Mouse (Mus musculus): ENCODE data around the gene Nufip1. TPM values are rescaled to one million over a fixed set of nuclear protein-coding genes. Genes with fewer than 3 reads are reported as not detected.

The Nufip1 gene
- polyA plus RNA-seq, 2 experiments, result 9.9 to 13.8 TPM

DNA sequence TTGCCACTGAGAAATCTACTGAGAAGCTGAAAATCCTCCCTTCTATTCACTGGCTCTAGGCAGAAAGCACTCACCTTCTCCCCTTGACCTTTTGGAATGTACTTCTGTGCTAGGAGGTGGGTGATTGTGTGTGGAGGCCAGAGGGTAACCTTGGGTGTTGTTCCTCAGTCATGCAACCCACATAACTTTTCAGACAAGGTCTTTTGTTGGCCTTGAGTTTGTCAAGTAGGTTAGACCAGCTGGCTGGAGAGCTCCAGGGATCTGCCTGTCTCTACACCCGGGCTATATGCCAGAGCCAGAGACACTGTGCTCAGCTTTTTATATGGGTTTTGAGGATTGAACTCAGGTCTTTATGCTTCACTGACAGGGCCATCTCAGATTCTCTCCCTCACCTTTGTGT, 36.5 kb upstream of the Nufip1 start:
- H3K9ac ChIP-seq (ENCODE audit: low read depth, low read length, severe bottlenecking), result no peak overlapping the region
- 82% methylated on average over 1 of the region's 1 CpGs for WGBS

GRCm38 (mm10) chr14:76075721-76076120, 35.0 kb upstream of the Nufip1 start:
- ATAC-seq (ENCODE audit: low FRiP score, low read depth) (no peak), DNase-seq (ENCODE audit: low spot score) (no peak)
- 53% methylated on average over 4 of the region's 4 CpGs for WGBS
- no peak overlapping the region for H3K9ac ChIP-seq (ENCODE audit: low read depth, low read length, severe bottlenecking)
- no peak overlapping the region for H3K27ac ChIP-seq (replicated peaks; ENCODE audit: low read depth, low read length)
- no peak overlapping the region for H3K4me3 ChIP-seq (replicated peaks; ENCODE audit: low read length)
- H3K27me3 ChIP-seq (ENCODE audit: control insufficient read depth, insufficient read depth, low read length), result no peaks in the 10 kb centered on the region
- H3K9me3 ChIP-seq (ENCODE audit: control insufficient read depth, low read length), result no peaks in the 10 kb centered on the region
- no peaks in the 10 kb centered on the region for H3K4me1 ChIP-seq (ENCODE audit: control insufficient read depth, insufficient read depth, low read length)
- H3K36me3 ChIP-seq (ENCODE audit: control insufficient read depth, insufficient read depth, low read length), result no peaks in the 10 kb centered on the region
- no peak for TF ChIP-seq POLR2A (IDR thresholded peaks at IDR 0.05; ENCODE audit: borderline replicate concordance, extremely low read depth, insufficient read depth, insufficient read length)
- no peak overlapping the region for H3K4me2 ChIP-seq (replicated peaks; ENCODE audit: low read depth, low read length, severe bottlenecking)

More for the DNA sequence above, 36.5 kb upstream of the Nufip1 start:
- H3K4me3 ChIP-seq (replicated peaks; ENCODE audit: low read length), result no peak overlapping the region
- no peaks in the 10 kb centered on the region for H3K9me3 ChIP-seq (ENCODE audit: control insufficient read depth, low read length)
- H3K36me3 ChIP-seq (ENCODE audit: control insufficient read depth, insufficient read depth, low read length), result no peaks in the 10 kb centered on the region
- H3K27ac ChIP-seq (replicated peaks; ENCODE audit: low read depth, low read length), result no peak overlapping the region
- H3K4me2 ChIP-seq (replicated peaks; ENCODE audit: low read depth, low read length, severe bottlenecking), result no peak overlapping the region
- no peak for DNase-seq (ENCODE audit: low spot score)
- H3K27me3 ChIP-seq (ENCODE audit: control insufficient read depth, insufficient read depth, low read length), result no peaks in the 10 kb centered on the region
- ATAC-seq (ENCODE audit: low FRiP score, low read depth), result no peak
- peaks cover 6% of the 10 kb centered on the region; the same call in 1 of the 2 replicates for H3K4me1 ChIP-seq (ENCODE audit: control insufficient read depth, insufficient read depth, low read length)
- TF ChIP-seq POLR2A (IDR thresholded peaks at IDR 0.05; ENCODE audit: borderline replicate concordance, extremely low read depth, insufficient read depth, insufficient read length), result no peak

- Histone ChIP-seq H3K4me2 (replicated peaks; ENCODE audit: low read depth, low read length, severe bottlenecking) (no peak overlapping the region), H3K9me3 (ENCODE audit: control insufficient read depth, low read length) (no peaks in the 10 kb centered on the region), H3K4me3 (replicated peaks; ENCODE audit: low read length) (no peak overlapping the region), H3K4me1 (ENCODE audit: control insufficient read depth, insufficient read depth, low read length) (no peaks in the 10 kb centered on the region), H3K9ac (ENCODE audit: low read depth, low read length, severe bottlenecking) (no peak overlapping the region), H3K36me3 (ENCODE audit: control insufficient read depth, insufficient read depth, low read length) (no peaks in the 10 kb centered on the region), H3K27me3 (ENCODE audit: control insufficient read depth, insufficient read depth, low read length) (no peaks in the 10 kb centered on the region), H3K27ac (replicated peaks; ENCODE audit: low read depth, low read length) (no peak overlapping the region)
- WGBS, result 58% methylated on average over 4 of the region's 4 CpGs
- TF ChIP-seq POLR2A (IDR thresholded peaks at IDR 0.05; ENCODE audit: borderline replicate concordance, extremely low read depth, insufficient read depth, insufficient read length), result no peak
- DNase-seq (ENCODE audit: low spot score), result no peak
- ATAC-seq (ENCODE audit: low FRiP score, low read depth), result no peak
Measured at GRCm38 (mm10) chr14:76076602-76077001, 34.1 kb upstream of the Nufip1 start.

DNA sequence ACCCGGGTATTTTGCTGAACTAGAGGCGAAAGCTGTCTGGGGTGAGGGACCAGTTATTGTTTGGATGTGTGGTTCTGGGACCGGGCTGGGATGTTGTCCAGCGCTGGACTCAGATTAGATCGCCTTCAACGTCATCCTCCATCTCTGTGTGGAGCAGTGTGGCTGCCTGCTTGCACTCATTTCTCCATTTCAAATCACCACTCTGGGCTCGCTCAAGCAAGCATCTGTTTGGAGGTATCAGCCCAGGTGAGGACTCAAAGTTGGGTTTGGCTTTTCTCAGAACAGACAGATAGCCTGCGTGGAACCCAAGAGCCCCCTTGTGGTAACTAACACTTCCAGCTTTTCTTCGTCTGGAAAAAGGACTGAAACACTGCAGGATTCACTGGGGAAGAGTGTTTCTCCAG, 33.6 kb upstream of the Nufip1 start:
- ATAC-seq (ENCODE audit: low FRiP score, low read depth) (peak; percentile 62; the same call in 1 of the 2 replicates), DNase-seq (ENCODE audit: low spot score) (peak; percentile 65)
- Histone ChIP-seq H3K36me3 (ENCODE audit: control insufficient read depth, insufficient read depth, low read length) (no peaks in the 10 kb centered on the region), H3K9ac (ENCODE audit: low read depth, low read length, severe bottlenecking) (no peak overlapping the region), H3K27ac (replicated peaks; ENCODE audit: low read depth, low read length) (no peak overlapping the region), H3K4me3 (replicated peaks; ENCODE audit: low read length) (no peak overlapping the region), H3K4me1 (ENCODE audit: control insufficient read depth, insufficient read depth, low read length) (no peaks in the 10 kb centered on the region), H3K4me2 (replicated peaks; ENCODE audit: low read depth, low read length, severe bottlenecking) (no peak overlapping the region), H3K27me3 (ENCODE audit: control insufficient read depth, insufficient read depth, low read length) (no peaks in the 10 kb centered on the region), H3K9me3 (ENCODE audit: control insufficient read depth, low read length) (no peaks in the 10 kb centered on the region)
- no peak for TF ChIP-seq POLR2A (IDR thresholded peaks at IDR 0.05; ENCODE audit: borderline replicate concordance, extremely low read depth, insufficient read depth, insufficient read length)
- 49% methylated on average over 9 of the region's 9 CpGs for WGBS

DNA sequence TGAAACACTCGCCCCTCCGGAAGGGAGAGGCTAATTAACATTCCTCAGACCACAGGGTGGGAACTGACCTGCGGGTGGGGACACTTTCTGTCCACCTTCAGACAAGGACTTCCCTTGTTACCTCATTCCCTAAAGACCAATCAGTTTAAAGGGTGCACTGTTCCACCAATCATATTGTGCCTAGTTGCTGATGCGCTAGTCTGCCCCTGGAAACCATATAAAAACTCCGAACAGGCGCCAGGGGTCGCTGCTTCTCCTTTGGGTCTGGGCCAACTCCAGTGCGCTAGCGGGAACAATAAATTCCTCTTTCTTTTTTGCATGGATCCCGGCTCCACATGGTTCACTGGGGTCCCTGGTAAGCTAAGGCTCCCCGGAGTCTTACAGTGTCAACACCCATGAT, 29.2 kb upstream of the Nufip1 start:
- ATAC-seq (ENCODE audit: low FRiP score, low read depth) (no peak), DNase-seq (ENCODE audit: low spot score) (no peak)
- 58% methylated on average over 11 of the region's 11 CpGs for WGBS
- Histone ChIP-seq H3K36me3 (ENCODE audit: control insufficient read depth, insufficient read depth, low read length) (no peaks in the 10 kb centered on the region; the same call in 1 of the 2 replicates), H3K4me2 (replicated peaks; ENCODE audit: low read depth, low read length, severe bottlenecking) (no peak overlapping the region), H3K27ac (replicated peaks; ENCODE audit: low read depth, low read length) (no peak overlapping the region), H3K27me3 (ENCODE audit: control insufficient read depth, insufficient read depth, low read length) (no peaks in the 10 kb centered on the region), H3K4me1 (ENCODE audit: control insufficient read depth, insufficient read depth, low read length) (no peaks in the 10 kb centered on the region), H3K4me3 (replicated peaks; ENCODE audit: low read length) (no peak overlapping the region), H3K9ac (ENCODE audit: low read depth, low read length, severe bottlenecking) (no peak overlapping the region), H3K9me3 (ENCODE audit: control insufficient read depth, low read length) (no peaks in the 10 kb centered on the region)
- TF ChIP-seq POLR2A (IDR thresholded peaks at IDR 0.05; ENCODE audit: borderline replicate concordance, extremely low read depth, insufficient read depth, insufficient read length), result no peak
